Mouse (Mus musculus) ES-CJ7 (cell line): ENCODE results near the gene Hist1h3b.
A peak's percentile ranks its signal among the peaks of the same experiment; 100 is the strongest.

Experiments
- DNase-seq: peaks from one replicate; pipeline ENCODE4 v3.0.0; 2011; ENCODE audit warnings: low read depth, low spot score

Gene Hist1h3b

GRCm38 (mm10) chr13:23772561-23773313 lies 20.7 kb downstream of the Hist1h3b start:
- peak; percentile 94 for DNase-seq

GRCm38 (mm10) chr13:23778339-23778738 lies 26.3 kb downstream of the Hist1h3b start:
- peak; percentile 21 for DNase-seq

- no peak for DNase-seq
Measured at GRCm38 (mm10) chr13:23779025-23779424, 27.0 kb downstream of the Hist1h3b start.

- peak; percentile 49 for DNase-seq
Measured at GRCm38 (mm10) chr13:23792520-23792919, 40.5 kb downstream of the Hist1h3b start.

GRCm38 (mm10) chr13:23799405-23799804 lies 47.3 kb downstream of the Hist1h3b start:
- no peak for DNase-seq
